Mouse (Mus musculus) liver, embryonic 14.5 days (tissue): ENCODE data around the gene Ndufc2. TPM values are rescaled to one million over a fixed set of nuclear protein-coding genes. Genes with fewer than 3 reads are reported as not detected.

ENCODE experiments used
- ATAC-seq: fragments of 200-750 bp; cut with Nextera tagmentation; 2 replicates; pipeline ENCODE4 v1.8.0; 2017; ENCODE audit warnings: moderate number of reproducible peaks, mild to moderate bottlenecking, moderate library complexity; ENCODE audit not compliant: insufficient read depth
- DNase-seq, 3 experiments: peaks; one replicate each; pipeline ENCODE4 v3.0.0-alpha.2; 2012 to 2013; ENCODE audit warnings: low read depth in 3 of 3, low spot score in 3 of 3
- H3K27ac ChIP-seq: fragments of 300-500 bp; sonication (generic); 2 replicates; pipeline ENCODE4 v1.5.1; 2014; ENCODE audit warnings: moderate library complexity, mild to moderate bottlenecking, control low read depth, inconsistent platforms
- H3K27me3 ChIP-seq: fragments of 300-500 bp; sonication (generic); 2 replicates; pipeline ENCODE4 v1.6.1; 2014; ENCODE audit warnings: mild to moderate bottlenecking, low read length, moderate library complexity; ENCODE audit not compliant: control insufficient read depth, insufficient read depth
- H3K36me3 ChIP-seq: fragments of 300-500 bp; sonication (generic); replicated peaks from 2 replicates; pipeline ENCODE4 v1.6.1; 2014; ENCODE audit warnings: low read depth; ENCODE audit not compliant: control insufficient read depth, insufficient read depth
- H3K4me1 ChIP-seq, 2 experiments: fragments of 200-500 bp in 1 of 2; fragments of 300-500 bp in 1 of 2; sonication (generic) in 1 of 2; replicated peaks; 2 replicates each; pipeline ENCODE4 v1.6.1; 2012 to 2014; ENCODE audit warnings: antibody characterized with exemption in 1 of 2, inconsistent platforms in 1 of 2, low read length in 1 of 2; ENCODE audit not compliant: control insufficient read depth in 2 of 2, insufficient read depth in 2 of 2
- H3K4me2 ChIP-seq: fragments of 300-500 bp; sonication (generic); 2 replicates; pipeline ENCODE4 v1.6.1; 2014; ENCODE audit warnings: low read depth, mild to moderate bottlenecking, control low read depth, moderate library complexity
- H3K4me3 ChIP-seq, 2 experiments: fragments of 200-500 bp in 1 of 2; fragments of 300-500 bp in 1 of 2; sonication (generic) in 1 of 2; 2 replicates each; pipeline ENCODE4 v1.5.1; 2012 to 2014; ENCODE audit warnings: low read depth in 2 of 2, low read length in 2 of 2, mild to moderate bottlenecking in 2 of 2, control low read depth in 1 of 2, inconsistent platforms in 1 of 2, moderate library complexity in 1 of 2; ENCODE audit not compliant: insufficient read depth in 1 of 2
- H3K9ac ChIP-seq: fragments of 300-500 bp; sonication (generic); replicated peaks from 2 replicates; pipeline ENCODE4 v1.6.1; 2014; ENCODE audit warnings: mild to moderate bottlenecking, control low read depth, moderate library complexity
- H3K9me3 ChIP-seq: fragments of 300-500 bp; sonication (generic); 2 replicates; pipeline ENCODE4 v1.6.1; 2016; ENCODE audit warnings: low read length, mixed read lengths; ENCODE audit not compliant: control insufficient read depth
- CTCF ChIP-seq: IDR thresholded peaks from 2 replicates; pipeline ENCODE4 v1.5.1; 2016; ENCODE audit warnings: antibody characterized with exemption, low read depth, control low read depth
- EP300 ChIP-seq: IDR thresholded peaks from 2 replicates; pipeline ENCODE4 v1.6.1; 2016; ENCODE audit warnings: antibody characterized with exemption, low read depth
- WGBS: fragments of 180-500 bp; shearing (Covaris S2); extraction: QIAGEN DNeasy Blood & Tissue Kit; methylation state at CpG from one replicate; pipeline ENCODE4 v1.1.7; 2014; ENCODE audit not compliant: insufficient replicate concordance; 5-methylcytosine and 5-hydroxymethylcytosine counted together
- polyA plus RNA-seq, 2 experiments: library from polyadenylated mRNA; depleted of rRNA in 1 of 2; stranded (reverse) in 1 of 2; unstranded in 1 of 2; fragments of >200 nt; fragmentation: Nextera tagmentation in 1 of 2; extraction: Ambion mirVana in 1 of 2; gene quantifications; 2 replicates each; pipeline versions ENCODE4 v1.2.1 to v1.2.3; 2012 to 2014

Gene Ndufc2
- polyA plus RNA-seq, 2 experiments, result 107 to 250 TPM

- no peak overlapping the region for H3K4me3 ChIP-seq
- no peak for DNase-seq
- H3K36me3 ChIP-seq, result peaks cover 7% of the 10 kb centered on the region
- no peaks in the 10 kb centered on the region for H3K9me3 ChIP-seq
- peaks cover 27 to 34% of the 10 kb centered on the region in 2 experiments for H3K4me1 ChIP-seq
- WGBS, result 38% methylated on average over 3 of the region's 3 CpGs
- H3K9ac ChIP-seq, result no peak overlapping the region
- TF ChIP-seq CTCF (no peak), EP300 (no peak)
- H3K27me3 ChIP-seq, result no peaks in the 10 kb centered on the region
- no peak for ATAC-seq
- H3K4me2 ChIP-seq, result peak overlapping the region; percentile 95; the same call in 1 of the 2 replicates
- no peak overlapping the region; the same call in 1 of the 2 replicates for H3K27ac ChIP-seq
Observed at GRCm38 (mm10) chr7:97455577-97455976, 55.8 kb downstream of the Ndufc2 start.

Other genes starting within 250 kb of the Ndufc2 start
- gene Usp35, start 68.0 kb upstream of the Ndufc2 start, polyA plus RNA-seq (2012; rRNA removed), result 0.29 and 0.36 TPM in 2 replicates
- gene Usp35, start 68.0 kb upstream of the Ndufc2 start, polyA plus RNA-seq (2014; fragmentation: Nextera tagmentation; extraction: Ambion mirVana), result 0.14 and 0.18 TPM in 2 replicates
- 0.79 and 0.80 TPM in 2 replicates for gene Kctd21, start 67.7 kb upstream of the Ndufc2 start, polyA plus RNA-seq (2012; rRNA removed)
- 0.76 and 0.96 TPM in 2 replicates for gene Kctd21, start 67.7 kb upstream of the Ndufc2 start, polyA plus RNA-seq (2014; fragmentation: Nextera tagmentation; extraction: Ambion mirVana)
- gene Alg8, start 28.4 kb upstream of the Ndufc2 start, polyA plus RNA-seq (2012; rRNA removed), result 23.8 and 25.6 TPM in 2 replicates
- gene Alg8, start 28.4 kb upstream of the Ndufc2 start, polyA plus RNA-seq (2014; fragmentation: Nextera tagmentation; extraction: Ambion mirVana), result 30.5 and 33.4 TPM in 2 replicates
- 0.02 TPM in 1 of 2 replicates, not detected in the other for gene Thrsp, start 17.7 kb downstream of the Ndufc2 start, polyA plus RNA-seq (2012; rRNA removed)
- gene Thrsp, start 17.7 kb downstream of the Ndufc2 start, polyA plus RNA-seq (2014; fragmentation: Nextera tagmentation; extraction: Ambion mirVana), result not detected in 2 replicates
- gene Kctd14, start 51.3 kb downstream of the Ndufc2 start, polyA plus RNA-seq (2012; rRNA removed), result 9.5 and 9.6 TPM in 2 replicates
- 7.6 and 9.6 TPM in 2 replicates for gene Kctd14, start 51.3 kb downstream of the Ndufc2 start, polyA plus RNA-seq (2014; fragmentation: Nextera tagmentation; extraction: Ambion mirVana)
- gene Ints4, start 81.0 kb downstream of the Ndufc2 start, polyA plus RNA-seq (2012; rRNA removed), result 25.9 and 26.8 TPM in 2 replicates
- gene Ints4, start 81.0 kb downstream of the Ndufc2 start, polyA plus RNA-seq (2014; fragmentation: Nextera tagmentation; extraction: Ambion mirVana), result 19.1 and 21.8 TPM in 2 replicates
- 7.7 and 9.9 TPM in 2 replicates for gene Aamdc, start 179.5 kb downstream of the Ndufc2 start, polyA plus RNA-seq (2012; rRNA removed)
- 16.0 and 16.4 TPM in 2 replicates for gene Aamdc, start 179.5 kb downstream of the Ndufc2 start, polyA plus RNA-seq (2014; fragmentation: Nextera tagmentation; extraction: Ambion mirVana)
- gene Rsf1, start 179.9 kb downstream of the Ndufc2 start, polyA plus RNA-seq (2012; rRNA removed), result 1.4 and 2.8 TPM in 2 replicates
- 4.9 and 5.0 TPM in 2 replicates for gene Rsf1, start 179.9 kb downstream of the Ndufc2 start, polyA plus RNA-seq (2014; fragmentation: Nextera tagmentation; extraction: Ambion mirVana)